Mouse (Mus musculus): ENCODE data around the gene Slc6a5. TPM values are rescaled to one million over a fixed set of nuclear protein-coding genes. Genes with fewer than 3 reads are reported as not detected.

Slc6a5 gene
- polyA plus RNA-seq, 1 experiment from 2014 or later: 16.6 TPM

GRCm38 (mm10) chr7:49953546-49954181 lies 43.7 kb downstream of the Slc6a5 start:
- Histone ChIP-seq H3K4me1 (ENCODE audit: control insufficient read depth, insufficient read depth, low read length) (0 out of 2 replicates have a peak, but pooled peaks cover 3% of the 10 kb centered on the region), H3K27ac (ENCODE audit: low read depth, low read length) (no peak overlapping the region; the same call in 1 of the 2 replicates), H3K9ac (replicated peaks; ENCODE audit: low read depth, low read length) (no peak overlapping the region), H3K27me3 (ENCODE audit: control insufficient read depth, insufficient read depth, low read length) (no peaks in the 10 kb centered on the region), H3K36me3 (ENCODE audit: control insufficient read depth, insufficient read depth, low read length) (no peaks in the 10 kb centered on the region; the same call in 1 of the 2 replicates), H3K4me3 (ENCODE audit: low read depth, low read length) (no peak overlapping the region), H3K4me2 (ENCODE audit: low read depth, low read length) (no peak overlapping the region), H3K9me3 (ENCODE audit: control insufficient read depth, low read length) (no peaks in the 10 kb centered on the region)
- ATAC-seq (ENCODE audit: low read depth): no peak
- WGBS: 51% methylated on average over 4 of the region's 4 CpGs

GRCm38 (mm10) chr7:49954834-49955233 lies 44.9 kb downstream of the Slc6a5 start:
- H3K27me3 ChIP-seq (ENCODE audit: control insufficient read depth, insufficient read depth, low read length): no peaks in the 10 kb centered on the region
- no peak overlapping the region for H3K4me2 ChIP-seq (ENCODE audit: low read depth, low read length)
- peak; percentile 50; the same call in 1 of the 2 replicates for ATAC-seq (ENCODE audit: low read depth)
- 0 out of 2 replicates have a peak, but pooled peaks cover 3% of the 10 kb centered on the region for H3K4me1 ChIP-seq (ENCODE audit: control insufficient read depth, insufficient read depth, low read length)
- 34% methylated on average over 7 of the region's 7 CpGs for WGBS
- no peaks in the 10 kb centered on the region for H3K9me3 ChIP-seq (ENCODE audit: control insufficient read depth, low read length)
- no peak overlapping the region for H3K4me3 ChIP-seq (ENCODE audit: low read depth, low read length)
- peak overlapping the region; percentile 22; the same call in 1 of the 2 replicates for H3K27ac ChIP-seq (ENCODE audit: low read depth, low read length)
- no peaks in the 10 kb centered on the region; the same call in 1 of the 2 replicates for H3K36me3 ChIP-seq (ENCODE audit: control insufficient read depth, insufficient read depth, low read length)
- no peak overlapping the region for H3K9ac ChIP-seq (replicated peaks; ENCODE audit: low read depth, low read length)

GRCm38 (mm10) chr7:49957142-49957541 lies 47.2 kb downstream of the Slc6a5 start:
- no peak for ATAC-seq (ENCODE audit: low read depth)
- no peaks in the 10 kb centered on the region for H3K27me3 ChIP-seq (ENCODE audit: control insufficient read depth, insufficient read depth, low read length)
- 74% methylated on average over 3 of the region's 3 CpGs for WGBS
- no peak overlapping the region for H3K4me3 ChIP-seq (ENCODE audit: low read depth, low read length)
- H3K4me2 ChIP-seq (ENCODE audit: low read depth, low read length): no peak overlapping the region
- H3K4me1 ChIP-seq (ENCODE audit: control insufficient read depth, insufficient read depth, low read length): 0 out of 2 replicates have a peak, but pooled peaks cover 3% of the 10 kb centered on the region
- H3K9me3 ChIP-seq (ENCODE audit: control insufficient read depth, low read length): no peaks in the 10 kb centered on the region
- no peaks in the 10 kb centered on the region; the same call in 1 of the 2 replicates for H3K36me3 ChIP-seq (ENCODE audit: control insufficient read depth, insufficient read depth, low read length)
- no peak overlapping the region for H3K9ac ChIP-seq (replicated peaks; ENCODE audit: low read depth, low read length)
- H3K27ac ChIP-seq (ENCODE audit: low read depth, low read length): no peak overlapping the region

GRCm38 (mm10) chr7:49963764-49964163 lies 53.8 kb downstream of the Slc6a5 start:
- ATAC-seq (ENCODE audit: low read depth): peak; percentile 56; the same call in 1 of the 2 replicates
- no peak overlapping the region for H3K27ac ChIP-seq (ENCODE audit: low read depth, low read length)
- H3K4me2 ChIP-seq (ENCODE audit: low read depth, low read length): no peak overlapping the region
- H3K4me1 ChIP-seq (ENCODE audit: control insufficient read depth, insufficient read depth, low read length): no peaks in the 10 kb centered on the region
- H3K9me3 ChIP-seq (ENCODE audit: control insufficient read depth, low read length): no peaks in the 10 kb centered on the region
- no peak overlapping the region for H3K4me3 ChIP-seq (ENCODE audit: low read depth, low read length)
- H3K27me3 ChIP-seq (ENCODE audit: control insufficient read depth, insufficient read depth, low read length): no peaks in the 10 kb centered on the region
- no peak overlapping the region for H3K9ac ChIP-seq (replicated peaks; ENCODE audit: low read depth, low read length)
- WGBS: 29% methylated on average over 2 of the region's 2 CpGs
- H3K36me3 ChIP-seq (ENCODE audit: control insufficient read depth, insufficient read depth, low read length): no peaks in the 10 kb centered on the region; the same call in 1 of the 2 replicates

GRCm38 (mm10) chr7:49969516-49969915 lies 59.6 kb downstream of the Slc6a5 start:
- Histone ChIP-seq H3K9me3 (ENCODE audit: control insufficient read depth, low read length) (no peaks in the 10 kb centered on the region), H3K9ac (replicated peaks; ENCODE audit: low read depth, low read length) (no peak overlapping the region), H3K27me3 (ENCODE audit: control insufficient read depth, insufficient read depth, low read length) (0 out of 2 replicates have a peak, but pooled peaks cover 6% of the 10 kb centered on the region), H3K36me3 (ENCODE audit: control insufficient read depth, insufficient read depth, low read length) (no peaks in the 10 kb centered on the region), H3K4me3 (ENCODE audit: low read depth, low read length) (no peak overlapping the region), H3K4me1 (ENCODE audit: control insufficient read depth, insufficient read depth, low read length) (no peaks in the 10 kb centered on the region), H3K4me2 (ENCODE audit: low read depth, low read length) (no peak overlapping the region), H3K27ac (ENCODE audit: low read depth, low read length) (no peak overlapping the region)
- ATAC-seq (ENCODE audit: low read depth): no peak
- WGBS: 32% methylated on average over 4 of the region's 4 CpGs

- H3K9ac ChIP-seq (replicated peaks; ENCODE audit: low read depth, low read length): peak within 1 kb of the TSS; percentile 59
- H3K27me3 ChIP-seq (ENCODE audit: control insufficient read depth, insufficient read depth, low read length): peaks cover 23% of the 10 kb centered on the region
- H3K27ac ChIP-seq (ENCODE audit: low read depth, low read length): peak within 1 kb of the TSS; percentile 10; the same call in 1 of the 2 replicates
- H3K4me1 ChIP-seq (ENCODE audit: control insufficient read depth, insufficient read depth, low read length): peaks cover 10% of the 10 kb centered on the region; the same call in 1 of the 2 replicates
- H3K36me3 ChIP-seq (ENCODE audit: control insufficient read depth, insufficient read depth, low read length): no peaks in the 10 kb centered on the region
- WGBS: 0% methylated on average over 49 of the region's 52 CpGs
- no peaks in the 10 kb centered on the region for H3K9me3 ChIP-seq (ENCODE audit: control insufficient read depth, low read length)
- peak; percentile 77 for ATAC-seq (ENCODE audit: low read depth)
- H3K4me3 ChIP-seq (ENCODE audit: low read depth, low read length): peak within 1 kb of the TSS; percentile 48
- peak within 1 kb of the TSS; percentile 96 for H3K4me2 ChIP-seq (ENCODE audit: low read depth, low read length)
Measured at GRCm38 (mm10) chr7:49974841-49975440, 65.0 kb downstream of the Slc6a5 start, which contains the start of gene Nell1. Nell1 (plus strand) TSS chr7:49974864.

GRCm38 (mm10) chr7:49975441-49976121 lies 65.6 kb downstream of the Slc6a5 start:
- Histone ChIP-seq H3K27me3 (ENCODE audit: control insufficient read depth, insufficient read depth, low read length) (peaks cover 23% of the 10 kb centered on the region), H3K9me3 (ENCODE audit: control insufficient read depth, low read length) (no peaks in the 10 kb centered on the region), H3K4me1 (ENCODE audit: control insufficient read depth, insufficient read depth, low read length) (peaks cover 10% of the 10 kb centered on the region; the same call in 1 of the 2 replicates), H3K9ac (replicated peaks; ENCODE audit: low read depth, low read length) (peak overlapping the region; percentile 59), H3K27ac (ENCODE audit: low read depth, low read length) (no peak overlapping the region; the same call in 1 of the 2 replicates), H3K4me2 (ENCODE audit: low read depth, low read length) (peak overlapping the region; percentile 96), H3K4me3 (ENCODE audit: low read depth, low read length) (peak overlapping the region; percentile 48), H3K36me3 (ENCODE audit: control insufficient read depth, insufficient read depth, low read length) (no peaks in the 10 kb centered on the region)
- under 1% methylated on average over 40 of the region's 40 CpGs for WGBS
- peak; percentile 68 for ATAC-seq (ENCODE audit: low read depth)

GRCm38 (mm10) chr7:49981511-49982227 lies 71.7 kb downstream of the Slc6a5 start:
- Histone ChIP-seq H3K9ac (replicated peaks; ENCODE audit: low read depth, low read length) (no peak overlapping the region), H3K27me3 (ENCODE audit: control insufficient read depth, insufficient read depth, low read length) (no peaks in the 10 kb centered on the region), H3K27ac (ENCODE audit: low read depth, low read length) (no peak overlapping the region), H3K9me3 (ENCODE audit: control insufficient read depth, low read length) (no peaks in the 10 kb centered on the region), H3K4me1 (ENCODE audit: control insufficient read depth, insufficient read depth, low read length) (no peaks in the 10 kb centered on the region), H3K36me3 (ENCODE audit: control insufficient read depth, insufficient read depth, low read length) (no peaks in the 10 kb centered on the region), H3K4me3 (ENCODE audit: low read depth, low read length) (no peak overlapping the region), H3K4me2 (ENCODE audit: low read depth, low read length) (no peak overlapping the region)
- no peak; the same call in 1 of the 2 replicates for ATAC-seq (ENCODE audit: low read depth)
- 14% methylated on average over 9 of the region's 9 CpGs for WGBS
